Mouse (Mus musculus) testis, adult 10 weeks (tissue): ENCODE data around the gene Rbm8a2. TPM values are rescaled to one million over a fixed set of nuclear protein-coding genes. Genes with fewer than 3 reads are reported as not detected.

ENCODE experiments used
- polyA plus RNA-seq: library from polyadenylated mRNA; stranded (reverse); fragments of 350-450 nt; fragmentation: Illumina TruSeq; extraction: RNeasy Lipid Tissue Mini Kit (QIAGEN cat#74804); gene quantifications from one replicate; pipeline ENCODE4 v1.2.3, GENCODE M21; 2014; ENCODE audit warnings: low read depth, low replicate concordance

Gene Rbm8a2
- 0.50 TPM for polyA plus RNA-seq

DNA sequence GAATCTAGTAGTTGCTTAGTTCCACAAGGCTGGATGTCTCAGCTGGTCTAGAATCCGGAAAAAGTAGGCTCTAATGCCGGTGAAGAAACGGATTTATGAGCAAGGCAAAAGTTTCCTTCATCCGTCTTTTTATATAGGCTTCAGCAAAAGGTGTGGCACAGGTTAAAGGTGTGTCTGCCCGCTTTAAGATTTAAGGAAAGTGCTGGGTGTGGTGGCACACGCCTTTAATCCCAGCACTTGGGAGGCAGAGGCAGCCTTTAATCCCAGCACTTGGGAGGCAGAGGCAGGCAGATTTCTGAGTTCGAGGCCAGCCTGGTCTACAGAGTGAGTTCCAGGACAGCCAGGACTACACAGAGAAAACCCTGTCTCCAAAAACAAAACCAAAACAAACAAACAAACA is at the start of gene Rbm8a2:
TSS of gene Rbm8a2 (minus strand) at position 101 of the 400 bp plus-strand sequence.

Other genes with a start within 250 kb of the Rbm8a2 start
- 13.8 TPM for gene Exo1, start 98.5 kb downstream of the Rbm8a2 start, polyA plus RNA-seq
- gene Gm38100, start 58.8 kb downstream of the Rbm8a2 start, polyA plus RNA-seq: not detected